Mouse (Mus musculus): Measurements from ENCODE around the gene Gm15127. TPM values are rescaled to one million over a fixed set of nuclear protein-coding genes. Genes with fewer than 3 reads are reported as not detected.

Gm15127 gene
- not detected in 2 replicates for polyA plus RNA-seq (2012; rRNA removed; ENCODE audit: low replicate concordance)

DNA sequence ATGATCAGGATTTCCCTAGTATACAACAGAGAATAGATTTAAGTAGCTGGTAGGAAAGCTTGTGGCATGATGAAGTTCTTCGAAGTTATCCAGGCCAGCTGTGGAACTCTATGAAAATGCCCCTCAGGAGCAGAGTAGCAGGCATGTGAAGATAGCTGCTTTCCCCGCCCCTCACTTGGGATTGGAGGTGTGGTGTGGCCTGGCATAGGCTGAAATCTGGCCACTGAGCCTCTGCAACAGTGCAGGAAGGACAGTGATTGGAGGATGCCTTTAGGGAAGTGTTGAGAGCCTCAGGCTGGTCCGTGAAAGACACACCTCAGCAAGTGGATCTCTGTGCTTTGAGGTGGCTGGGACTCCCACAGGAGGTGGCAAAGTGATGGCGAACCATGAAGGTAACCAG is at the start of gene Gm15127:
TSS of gene Gm15127 (plus strand) at position 301 of the 400 bp plus-strand sequence.

DNA sequence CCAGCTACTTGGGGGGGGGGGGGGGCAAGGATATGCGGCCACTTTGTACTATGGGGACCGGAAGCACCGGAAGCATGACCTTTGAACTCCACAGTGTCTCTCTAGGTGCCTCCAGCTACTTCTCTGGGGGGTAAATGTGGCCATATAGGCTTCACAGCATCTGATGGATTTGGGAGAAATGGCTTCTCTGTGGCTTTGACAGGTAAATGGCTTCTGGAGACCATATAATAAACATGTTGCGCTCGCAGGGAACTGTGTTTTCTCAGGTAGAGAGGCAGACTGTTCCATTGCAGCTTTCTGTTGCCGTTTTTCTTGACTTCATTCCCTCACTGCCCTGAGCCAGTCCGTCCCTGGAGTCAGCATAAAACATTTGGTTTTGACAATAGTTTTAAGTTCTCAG is 48.3 kb upstream of the Gm15127 start, which contains the start of gene Gm8334:
TSS of gene Gm8334 (minus strand) at position 101 of the 400 bp plus-strand sequence.

Other genes starting within 250 kb of the Gm15127 start
- gene Gm15114, start 174.6 kb upstream of the Gm15127 start, polyA plus RNA-seq (2012; rRNA removed; ENCODE audit: low replicate concordance): not detected in 2 replicates
- not detected in 2 replicates for gene Gm8334, start 48.4 kb upstream of the Gm15127 start, polyA plus RNA-seq (2012; rRNA removed; ENCODE audit: low replicate concordance)
- gene Luzp4, start 194.0 kb downstream of the Gm15127 start, polyA plus RNA-seq (2012; rRNA removed; ENCODE audit: low replicate concordance): not detected in 2 replicates

All from mammary gland, adult 2 months (tissue).